Mouse (Mus musculus) embryonic fibroblast, embryonic 13.5 days (primary cell): ENCODE data around the gene Chd1. TPM values are rescaled to one million over a fixed set of nuclear protein-coding genes. Genes with fewer than 3 reads are reported as not detected.

Experiments used
- H3K27ac ChIP-seq: 2 replicates; pipeline ENCODE4 v1.5.1; 2012; ENCODE audit warnings: low read length, control low read depth, inconsistent platforms; ENCODE audit not compliant: insufficient read depth
- H3K4me1 ChIP-seq: 2 replicates; pipeline ENCODE4 v1.6.1; 2011; ENCODE audit warnings: low read length; ENCODE audit not compliant: control insufficient read depth, insufficient read depth
- H3K4me3 ChIP-seq: 2 replicates; pipeline ENCODE4 v1.5.1; 2011; ENCODE audit warnings: mild to moderate bottlenecking, control low read depth, low read length; ENCODE audit not compliant: insufficient read depth
- CTCF ChIP-seq: IDR thresholded peaks from 2 replicates; pipeline ENCODE4 v1.5.1; 2011; ENCODE audit warnings: mild to moderate bottlenecking, control low read depth, low read length, moderate library complexity, borderline replicate concordance; ENCODE audit not compliant: insufficient read depth
- POLR2A ChIP-seq: IDR thresholded peaks from 2 replicates; pipeline ENCODE4 v1.6.1; 2011; ENCODE audit warnings: low read depth, mild to moderate bottlenecking, control low read depth, low read length, moderate library complexity
- polyA plus RNA-seq: library from polyadenylated mRNA; stranded (reverse); fragments of >200 nt; gene quantifications from 2 replicates; pipeline ENCODE4 v1.2.4, GENCODE M21; 2011; ENCODE audit warnings: low read depth; ENCODE audit not compliant: missing spikeins, insufficient read length

Chd1 gene
- polyA plus RNA-seq, 1 experiment: 33.8 TPM

DNA sequence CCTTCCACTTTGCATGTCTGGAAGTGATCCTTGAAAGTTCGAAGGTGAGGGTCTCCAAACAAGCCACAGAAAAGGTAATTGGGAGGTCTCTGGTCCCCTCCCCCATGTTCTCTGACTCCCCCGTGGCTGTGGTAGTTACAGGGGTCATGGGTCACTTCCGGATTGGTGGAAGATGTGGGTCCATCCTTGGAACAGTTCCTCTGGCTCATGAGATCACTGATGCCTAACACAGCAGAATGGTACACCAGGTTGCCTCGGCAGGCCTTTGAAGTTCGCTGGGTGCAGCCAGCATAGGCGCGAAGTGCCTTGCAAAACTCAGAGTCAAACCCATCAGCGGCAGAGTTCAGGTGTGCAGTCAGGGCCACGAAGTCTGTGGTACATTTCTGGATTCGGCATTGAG, 116.0 kb downstream of the Chd1 start:
- TF ChIP-seq CTCF (no peak), POLR2A (no peak)
- Histone ChIP-seq H3K4me3 (no peak overlapping the region), H3K4me1 (peaks cover 7% of the 10 kb centered on the region), H3K27ac (no peak overlapping the region)

- Histone ChIP-seq H3K27ac (no peak overlapping the region), H3K4me1 (peaks cover 7% of the 10 kb centered on the region)
- TF ChIP-seq CTCF (no peak), POLR2A (no peak)
Measured at GRCm38 (mm10) chr17:15821706-15822105, 116.9 kb downstream of the Chd1 start.

More at GRCm38 (mm10) chr17:15821706-15822105, 116.9 kb downstream of the Chd1 start:
- H3K4me3 ChIP-seq: no peak overlapping the region

Other genes starting within 250 kb of the Chd1 start
- 179 and 190 TPM in 2 replicates for gene Psmb1, start 205.2 kb upstream of the Chd1 start, polyA plus RNA-seq
- gene Tbp, start 205.1 kb upstream of the Chd1 start, polyA plus RNA-seq: 36.8 and 38.8 TPM in 2 replicates
- 27.6 and 38.2 TPM in 2 replicates for gene Pdcd2, start 177.7 kb upstream of the Chd1 start, polyA plus RNA-seq
- 3.7 and 7.3 TPM in 2 replicates for gene Prdm9, start 140.6 kb upstream of the Chd1 start, polyA plus RNA-seq
- gene Rgmb, start 126.1 kb downstream of the Chd1 start, polyA plus RNA-seq: 17.4 and 19.5 TPM in 2 replicates